Mouse (Mus musculus) 3T3-L1 (cell line): ENCODE measurements around the gene Olfr1317.

Experiments used
- DNase-seq: peaks from one replicate; pipeline ENCODE4 v3.0.0-alpha.2; 2015; ENCODE audit warnings: low read depth, low spot score

The Olfr1317 gene

DNA sequence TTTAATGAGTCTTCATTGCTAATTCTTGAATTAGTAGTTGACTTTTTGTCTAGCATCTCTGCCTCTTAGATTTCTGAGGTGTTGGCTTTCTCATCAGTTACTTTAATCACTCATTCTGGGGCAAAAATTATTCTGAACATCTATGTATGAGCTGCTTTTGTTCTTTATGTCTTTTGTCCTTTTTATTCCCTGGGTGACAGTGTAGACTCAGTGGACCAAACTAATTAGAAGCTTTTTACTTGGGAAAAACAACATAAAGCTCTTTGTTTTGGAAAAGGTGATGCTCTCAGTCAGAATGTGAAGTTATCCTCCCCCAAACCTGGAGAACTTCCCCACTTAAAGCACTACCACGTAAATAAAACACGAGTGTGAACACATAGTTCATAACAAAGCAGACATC, at the start of gene Olfr1317:
Gene Olfr1317, plus strand, starts transcription at position 301 of the 400 bp plus-strand sequence.
- no peak for DNase-seq

DNA sequence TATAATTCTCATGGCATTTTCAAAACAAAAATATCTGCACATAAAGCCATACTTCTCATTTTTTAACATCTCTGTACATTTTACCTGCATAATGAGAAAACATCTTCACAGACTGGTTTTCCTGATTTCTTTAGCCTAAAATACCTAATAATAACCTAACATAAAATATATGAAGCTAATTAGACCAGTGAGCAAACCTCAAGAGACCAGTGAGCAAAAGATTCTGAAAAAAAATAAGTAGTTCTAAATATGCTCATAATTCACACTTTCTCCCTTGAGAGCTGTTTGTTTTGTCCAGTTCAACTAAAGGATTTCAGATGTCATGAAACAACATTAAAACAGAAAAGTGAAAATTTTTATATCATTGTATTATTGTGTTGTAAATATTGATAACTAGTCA, 43.4 kb upstream of the Olfr1317 start, which contains the start of gene Olfr1314:
Gene Olfr1314, minus strand, starts transcription at position 101 of the 400 bp plus-strand sequence.
- DNase-seq = no peak

DNA sequence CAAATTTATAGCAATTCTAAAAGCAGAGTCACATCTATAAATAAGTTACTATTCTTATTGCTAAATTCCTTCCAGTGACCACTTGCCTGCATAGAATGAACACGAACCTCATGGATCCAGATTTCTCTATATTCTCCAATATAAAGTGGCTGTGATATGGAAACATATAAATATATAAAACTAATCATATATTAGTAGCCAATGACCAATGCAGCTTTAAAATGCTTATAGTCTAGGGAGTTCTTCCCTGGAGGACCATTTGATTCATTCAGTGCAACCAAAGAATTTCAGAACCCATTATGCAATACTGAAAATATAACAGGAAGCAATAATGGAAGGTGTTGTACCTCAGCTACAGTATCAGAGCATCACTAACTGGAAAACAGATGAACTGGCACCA, 24.8 kb upstream of the Olfr1317 start, which contains the start of gene Olfr1315-ps1:
Gene Olfr1315-ps1, minus strand, starts transcription at position 101 of the 400 bp plus-strand sequence.
- DNase-seq = no peak

DNA sequence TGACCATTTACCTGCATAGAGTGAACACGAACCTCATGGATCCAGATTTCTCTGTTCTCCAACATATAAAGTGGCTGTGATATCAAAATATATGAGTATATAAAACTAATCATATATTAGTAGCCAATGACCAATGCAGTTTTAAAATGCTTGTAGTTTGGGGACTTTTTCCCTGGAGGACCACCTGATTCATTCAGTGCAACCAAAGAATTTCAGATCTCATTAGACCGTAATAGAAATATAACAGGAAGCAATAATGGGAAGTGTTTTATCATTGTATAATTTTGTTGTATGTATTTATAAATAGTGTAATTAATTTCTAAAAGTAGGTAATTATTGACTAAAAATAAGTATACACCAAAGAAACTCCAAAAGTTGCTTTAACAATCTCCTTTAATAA, 5.3 kb upstream of the Olfr1317 start, which contains the start of gene Olfr1316:
Gene Olfr1316, minus strand, starts transcription at position 101 of the 400 bp plus-strand sequence.
- DNase-seq = no peak

DNA sequence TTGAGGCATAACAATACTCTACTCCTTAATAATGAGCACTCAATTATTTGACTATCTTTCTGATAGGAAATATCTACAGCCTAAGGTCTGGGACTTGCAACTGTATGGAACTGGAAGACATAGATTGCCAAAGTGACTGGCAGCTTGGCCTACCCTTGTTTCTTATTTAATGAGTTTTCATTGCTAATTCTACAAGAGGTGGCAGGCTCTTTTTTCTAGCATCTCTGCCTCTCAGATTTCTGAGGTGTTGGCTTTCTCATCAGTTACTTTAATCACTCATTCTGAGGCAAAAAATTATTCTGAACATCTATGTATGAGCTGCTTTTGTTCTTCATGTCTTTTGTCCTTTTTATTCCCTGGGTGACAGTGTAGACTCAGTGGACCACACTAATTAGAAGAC, 13.8 kb downstream of the Olfr1317 start, which contains the start of gene Olfr1318:
Gene Olfr1318, plus strand, starts transcription at position 301 of the 400 bp plus-strand sequence.
- no peak for DNase-seq
